In genomic region chr7:67950346-67950814, GRCm38 (mm10) we compare ENCODE assay signal across 8 mouse cellular contexts. TPM values are rescaled to one million over a fixed set of nuclear protein-coding genes. Genes with fewer than 3 reads are reported as not detected.
DNase-seq lines count a peak whose midpoint lies in the region; ATAC-seq and TF ChIP-seq lines count a peak whose summit lies in the region.

No protein-coding gene starts in this region.

- H3K4me2 ChIP-seq in lung, postnatal 0 days (replicated peaks; ENCODE audit: low read depth, low read length), result peak overlapping the region; percentile 96
- peak overlapping the region; percentile 79 for H3K4me2 ChIP-seq in embryonic facial prominence, embryonic 12.5 days (replicated peaks)
- peak overlapping the region; percentile 91 for H3K4me2 ChIP-seq in intestine, embryonic 15.5 days (replicated peaks)

- peak overlapping the region; percentile 93; the same call in 1 of the 2 replicates for H3K9ac ChIP-seq in lung, postnatal 0 days (replicated peaks; ENCODE audit: low read depth)
- peak overlapping the region; percentile 99 for H3K9ac ChIP-seq in embryonic facial prominence, embryonic 12.5 days
- peak overlapping the region; percentile 88 for H3K9ac ChIP-seq in intestine, embryonic 15.5 days

- H3K4me1 ChIP-seq in lung, postnatal 0 days (ENCODE audit: insufficient read depth, low read depth, low read length), result peaks cover 7% of the 10 kb centered on the region
- H3K4me1 ChIP-seq in embryonic facial prominence, embryonic 12.5 days, result peaks cover 7% of the 10 kb centered on the region; the same call in 1 of the 2 replicates
- H3K4me1 ChIP-seq in intestine, embryonic 15.5 days (replicated peaks), result peaks cover 6% of the 10 kb centered on the region; the same call in 1 of the 2 replicates
- H3K4me1 ChIP-seq in olfactory bulb, adult 2 months (ENCODE audit: control insufficient read depth, insufficient read depth, low read length), result peaks cover 16% of the 10 kb centered on the region; the same call in 1 of the 2 replicates

- peak; percentile 57 for DNase-seq in lung, postnatal 0 days (ENCODE audit: low spot score)
- DNase-seq in lung, postnatal 14 days, result no peak
- no peak for DNase-seq in left cerebral cortex, postnatal 10 days (ENCODE audit: extremely low spot score in 1 of 2, low spot score in 2 of 2)
- no peak for DNase-seq in urinary bladder, adult 18-20 months (ENCODE audit: low spot score in 2 of 2)
- no peak for DNase-seq in frontal cortex, postnatal 10 days (ENCODE audit: low spot score in 2 of 2)

- under 1% methylated on average over 24 of the region's 24 CpGs for WGBS in lung, postnatal 0 days
- WGBS in embryonic facial prominence, embryonic 12.5 days, result under 1% methylated on average over 24 of the region's 24 CpGs
- 0% methylated on average over 24 of the region's 24 CpGs for WGBS in intestine, embryonic 15.5 days
- 1% methylated on average over 24 of the region's 24 CpGs for WGBS in olfactory bulb, adult 2 months

- H3K27ac ChIP-seq in lung, postnatal 0 days (ENCODE audit: low read length), result peak overlapping the region; percentile 98
- peak overlapping the region; percentile 100 for H3K27ac ChIP-seq in embryonic facial prominence, embryonic 12.5 days
- peak overlapping the region; percentile 100 for H3K27ac ChIP-seq in intestine, embryonic 15.5 days
- H3K27ac ChIP-seq in olfactory bulb, adult 2 months (ENCODE audit: insufficient read depth, low read depth, low read length), result no peak overlapping the region

- no peak for TF ChIP-seq CTCF in lung, postnatal 0 days (IDR thresholded peaks at IDR 0.05)
- no peak for TF ChIP-seq CTCF in olfactory bulb, adult 2 months (IDR thresholded peaks at IDR 0.05; ENCODE audit: insufficient read depth, low read depth, low read length)

- no peak for TF ChIP-seq POLR2A in olfactory bulb, adult 2 months (IDR thresholded peaks at IDR 0.05; ENCODE audit: insufficient read depth, low read depth, low read length)

- no peaks in the 10 kb centered on the region for H3K9me3 ChIP-seq in lung, postnatal 0 days (ENCODE audit: low read length)
- H3K9me3 ChIP-seq in embryonic facial prominence, embryonic 12.5 days, result no peaks in the 10 kb centered on the region
- H3K9me3 ChIP-seq in intestine, embryonic 15.5 days, result no peaks in the 10 kb centered on the region

- H3K4me3 ChIP-seq in lung, postnatal 0 days (ENCODE audit: low read depth, low read length), result peak overlapping the region; percentile 89
- peak overlapping the region; percentile 97 for H3K4me3 ChIP-seq in embryonic facial prominence, embryonic 12.5 days
- peak overlapping the region; percentile 84 for H3K4me3 ChIP-seq in intestine, embryonic 15.5 days (replicated peaks)
- H3K4me3 ChIP-seq in olfactory bulb, adult 2 months (ENCODE audit: insufficient read depth, low read depth, low read length), result peak overlapping the region; percentile 100

- TF ChIP-seq EP300 in lung, postnatal 0 days (IDR thresholded peaks at IDR 0.05), result no peak

- H3K27me3 ChIP-seq in lung, postnatal 0 days (replicated peaks; ENCODE audit: insufficient read depth, low read length), result no peaks in the 10 kb centered on the region
- H3K27me3 ChIP-seq in embryonic facial prominence, embryonic 12.5 days, result no peaks in the 10 kb centered on the region
- H3K27me3 ChIP-seq in intestine, embryonic 15.5 days (replicated peaks), result no peaks in the 10 kb centered on the region

- intact Hi-C loops in left cerebral cortex, postnatal 10 days (cut with DNase I), result loop anchor here (2.0 to 10.0 kb wide), 4 partner anchors 148 to 352 kb away; no protein-coding TSS in a partner anchor

- ATAC-seq in lung, postnatal 0 days, result no peak
- ATAC-seq in embryonic facial prominence, embryonic 12.5 days (ENCODE audit: insufficient number of reproducible peaks, insufficient read depth, low FRiP score, low TSS enrichment), result no peak
- no peak; the same call in 1 of the 2 replicates for ATAC-seq in intestine, embryonic 15.5 days

- H3K36me3 ChIP-seq in lung, postnatal 0 days (ENCODE audit: insufficient read depth, low read length), result no peaks in the 10 kb centered on the region
- no peaks in the 10 kb centered on the region for H3K36me3 ChIP-seq in embryonic facial prominence, embryonic 12.5 days
- no peaks in the 10 kb centered on the region for H3K36me3 ChIP-seq in intestine, embryonic 15.5 days

RNA-seq across cellular contexts. Expression of gene Igf1r, which starts 2.2 kb away (rescaled TPM):
- 15.9 and 18.8 TPM in 2 replicates for polyA plus RNA-seq in lung, postnatal 0 days (2015; fragmentation: Nextera tagmentation; extraction: Ambion mirVana)
- polyA plus RNA-seq in embryonic facial prominence, embryonic 12.5 days (2016; fragmentation: Nextera tagmentation; extraction: Ambion mirVana), result 36.5 and 36.6 TPM in 2 replicates
- 13.7 and 15.2 TPM in 2 replicates for polyA plus RNA-seq in intestine, embryonic 15.5 days (2015; fragmentation: Nextera tagmentation; extraction: Ambion mirVana)
- polyA plus RNA-seq in olfactory bulb, adult 2 months (2012; ENCODE audit: insufficient read depth, insufficient read length, low replicate concordance, missing spikeins), result 26.5 TPM in 1 of 2 replicates, not detected in the other
- total RNA-seq in left cerebral cortex, postnatal 10 days (2021), result 10 to 100 TPM; 41.4 to 44.2 TPM
